Mouse (Mus musculus) heart, embryonic 14.5 days (tissue): ENCODE measurements around the gene Ank3. TPM values are rescaled to one million over a fixed set of nuclear protein-coding genes. Genes with fewer than 3 reads are reported as not detected.
A peak's percentile ranks its signal among the peaks of the same experiment; 100 is the strongest.

Experiments used
- ATAC-seq: fragments of 200-750 bp; cut with Nextera tagmentation; 2 replicates; pipeline ENCODE4 v1.8.0; 2017; ENCODE audit warnings: low read depth, moderate TSS enrichment; ENCODE audit not compliant: insufficient number of reproducible peaks, insufficient read depth, low FRiP score
- H3K27ac ChIP-seq, 2 experiments: fragments of 200-500 bp in 1 of 2; fragments of 300-500 bp in 1 of 2; sonication (generic) in 1 of 2; replicated peaks in 1 of 2; 2 replicates each; pipeline ENCODE4 v1.5.1; 2012 to 2014; ENCODE audit warnings: low read depth in 2 of 2, low read length in 2 of 2, control low read depth in 1 of 2, mild to moderate bottlenecking in 1 of 2, mixed read lengths in 1 of 2; ENCODE audit not compliant: control insufficient read depth in 1 of 2, insufficient read depth in 1 of 2
- H3K27me3 ChIP-seq: fragments of 300-500 bp; sonication (generic); 2 replicates; pipeline ENCODE4 v1.6.1; 2014; ENCODE audit warnings: mild to moderate bottlenecking, low read length, control low read depth; ENCODE audit not compliant: control insufficient read depth, insufficient read depth
- H3K36me3 ChIP-seq: fragments of 300-500 bp; sonication (generic); 2 replicates; pipeline ENCODE4 v1.6.1; 2014; ENCODE audit warnings: mild to moderate bottlenecking, control low read depth, low read length, mixed read lengths; ENCODE audit not compliant: control insufficient read depth, insufficient read depth
- H3K4me1 ChIP-seq, 2 experiments: fragments of 200-500 bp in 1 of 2; fragments of 300-500 bp in 1 of 2; sonication (generic) in 1 of 2; 2 replicates each; pipeline ENCODE4 v1.6.1; 2012 to 2014; ENCODE audit warnings: low read length in 2 of 2, control low read depth in 1 of 2, mixed read lengths in 1 of 2; ENCODE audit not compliant: control insufficient read depth in 2 of 2, insufficient read depth in 2 of 2
- H3K4me2 ChIP-seq: fragments of 300-500 bp; sonication (generic); 2 replicates; pipeline ENCODE4 v1.6.1; 2014; ENCODE audit warnings: mild to moderate bottlenecking, low read length
- H3K4me3 ChIP-seq, 2 experiments: fragments of 200-500 bp in 1 of 2; fragments of 300-500 bp in 1 of 2; sonication (generic) in 1 of 2; 2 replicates each; pipeline ENCODE4 v1.5.1; 2012 to 2014; ENCODE audit warnings: low read length in 2 of 2, mild to moderate bottlenecking in 2 of 2, control low read depth in 1 of 2, low read depth in 1 of 2, moderate library complexity in 1 of 2; ENCODE audit not compliant: control insufficient read depth in 1 of 2, insufficient read depth in 1 of 2
- H3K9ac ChIP-seq: fragments of 300-500 bp; sonication (generic); 2 replicates; pipeline ENCODE4 v1.6.1; 2014; ENCODE audit warnings: mild to moderate bottlenecking, low read length
- H3K9me3 ChIP-seq: fragments of 300-500 bp; sonication (generic); 2 replicates; pipeline ENCODE4 v1.6.1; 2016; ENCODE audit warnings: low read length, control low read depth; ENCODE audit not compliant: control insufficient read depth
- WGBS: fragments of 180-500 bp; shearing (Covaris S2); extraction: QIAGEN DNeasy Blood & Tissue Kit; methylation state at CpG from one replicate; pipeline ENCODE4 v1.1.7; 2014; 5-methylcytosine and 5-hydroxymethylcytosine counted together
- polyA plus RNA-seq: library from polyadenylated mRNA; unstranded; fragments of >200 nt; fragmentation: Nextera tagmentation; extraction: Ambion mirVana; gene quantifications from 2 replicates; pipeline ENCODE4 v1.2.1, GENCODE M21; 2014

Ank3 gene
- polyA plus RNA-seq, 1 experiment from 2014 or later = 43.2 TPM

GRCm38 (mm10) chr10:69690131-69690960, 291.8 kb downstream of the Ank3 start:
- Histone ChIP-seq H3K9me3 (no peaks in the 10 kb centered on the region), H3K4me2 (peak overlapping the region; percentile 48), H3K4me3 (peak overlapping the region; percentile 4 to 5; a peak in 1 of 4 replicates), H3K9ac (no peak overlapping the region), H3K27ac (no peak overlapping the region), H3K4me1 (peaks cover 3 to 9% of the 10 kb centered on the region in 2 experiments; a peak in 1 of 4 replicates), H3K36me3 (no peaks in the 10 kb centered on the region), H3K27me3 (no peaks in the 10 kb centered on the region)
- 15% methylated on average over 12 of the region's 12 CpGs for WGBS
- ATAC-seq = no peak

DNA sequence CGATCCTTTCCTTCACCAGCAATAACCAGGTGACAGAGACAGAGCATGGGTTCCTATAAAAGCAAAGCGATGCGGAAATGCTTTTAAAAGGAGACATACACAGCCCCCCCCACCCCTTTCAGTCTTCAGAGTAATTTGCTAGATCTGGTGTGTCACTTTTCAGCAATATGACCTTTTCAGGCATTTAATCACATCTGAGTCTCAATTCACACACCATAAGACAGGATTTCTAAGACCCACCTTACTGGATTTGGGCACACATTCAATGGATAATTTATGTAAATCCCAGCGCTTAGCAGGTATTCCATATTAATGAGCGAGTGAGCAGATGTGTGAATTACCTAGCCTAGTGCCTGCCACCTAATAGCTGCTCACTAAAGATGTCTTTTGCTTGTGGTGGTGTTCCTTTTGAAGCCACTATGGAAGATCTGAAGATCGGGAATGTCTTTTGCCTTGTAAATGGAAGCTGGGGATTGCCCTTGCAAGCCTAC, 292.4 kb downstream of the Ank3 start:
- Histone ChIP-seq H3K9ac (no peak overlapping the region), H3K36me3 (no peaks in the 10 kb centered on the region), H3K4me1 (peaks cover 3 to 9% of the 10 kb centered on the region in 2 experiments; a peak in 1 of 4 replicates), H3K27ac (no peak overlapping the region), H3K4me3 (peak overlapping the region in 1 of 2 experiments; percentile 4; a peak in 1 of 4 replicates), H3K27me3 (no peaks in the 10 kb centered on the region), H3K4me2 (peak overlapping the region; percentile 48), H3K9me3 (no peaks in the 10 kb centered on the region)
- no peak for ATAC-seq
- 33% methylated on average over 6 of the region's 6 CpGs for WGBS

DNA sequence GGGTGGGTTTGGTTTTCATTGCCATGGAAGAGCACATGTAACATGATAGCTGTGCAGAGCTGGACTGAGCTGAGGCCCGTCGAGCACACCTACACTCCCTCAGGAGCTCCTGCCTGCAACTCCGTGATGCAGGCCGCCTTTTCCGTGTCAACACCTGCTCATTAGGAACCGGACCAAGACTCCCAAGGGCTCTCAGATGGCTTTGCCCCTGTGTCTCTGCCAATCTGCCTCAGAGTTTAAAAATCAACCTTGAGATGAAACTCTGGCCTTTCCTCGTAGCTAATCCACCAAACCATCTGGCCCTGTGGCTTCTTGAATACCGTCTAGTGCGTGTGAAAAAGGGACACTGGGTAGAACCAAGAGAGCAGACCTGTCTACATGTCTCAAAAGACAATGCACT, 297.4 kb downstream of the Ank3 start:
- Histone ChIP-seq H3K9me3 (no peaks in the 10 kb centered on the region), H3K4me3 (no peak overlapping the region), H3K9ac (no peak overlapping the region), H3K4me1 (no peaks in the 10 kb centered on the region), H3K36me3 (no peaks in the 10 kb centered on the region), H3K4me2 (no peak overlapping the region), H3K27me3 (no peaks in the 10 kb centered on the region), H3K27ac (no peak overlapping the region)
- no peak for ATAC-seq
- 74% methylated on average over 9 of the region's 9 CpGs for WGBS

GRCm38 (mm10) chr10:69698699-69699098, 300.1 kb downstream of the Ank3 start:
- H3K9ac ChIP-seq = no peak overlapping the region
- H3K4me3 ChIP-seq = no peak overlapping the region
- WGBS = 79% methylated on average over 1 of the region's 1 CpGs
- no peaks in the 10 kb centered on the region for H3K36me3 ChIP-seq
- H3K27me3 ChIP-seq = no peaks in the 10 kb centered on the region
- H3K4me1 ChIP-seq = no peaks in the 10 kb centered on the region
- H3K4me2 ChIP-seq = no peak overlapping the region
- ATAC-seq = no peak
- no peaks in the 10 kb centered on the region for H3K9me3 ChIP-seq
- no peak overlapping the region for H3K27ac ChIP-seq

GRCm38 (mm10) chr10:69701226-69701625, 302.7 kb downstream of the Ank3 start:
- no peak for ATAC-seq
- Histone ChIP-seq H3K27ac (no peak overlapping the region), H3K36me3 (no peaks in the 10 kb centered on the region), H3K27me3 (no peaks in the 10 kb centered on the region), H3K9me3 (no peaks in the 10 kb centered on the region), H3K9ac (no peak overlapping the region), H3K4me2 (no peak overlapping the region), H3K4me3 (no peak overlapping the region), H3K4me1 (peaks cover 2 to 5% of the 10 kb centered on the region in 2 experiments)
- 61% methylated on average over 4 of the region's 4 CpGs for WGBS

- Histone ChIP-seq H3K27me3 (no peaks in the 10 kb centered on the region), H3K9me3 (no peaks in the 10 kb centered on the region), H3K36me3 (no peaks in the 10 kb centered on the region), H3K4me1 (peaks cover 19 to 26% of the 10 kb centered on the region in 2 experiments), H3K4me2 (peak overlapping the region; percentile 47), H3K4me3 (peak overlapping the region in 1 of 2 experiments; percentile 9; a peak in 2 of 4 replicates), H3K9ac (peak overlapping the region; percentile 38), H3K27ac (no peak overlapping the region)
- WGBS = 18% methylated on average over 17 of the region's 17 CpGs
- no peak for ATAC-seq
Measured at GRCm38 (mm10) chr10:69705806-69706768, 307.5 kb downstream of the Ank3 start.
